Mouse (Mus musculus) cerebellum, postnatal 36 days (tissue): Measurements from ENCODE around the gene Necap1.
A peak's percentile ranks its signal among the peaks of the same experiment; 100 is the strongest.

Source experiments
- DNase-seq, 2 experiments: peaks; one replicate each; pipeline ENCODE4 v3.0.0; 2021 to 2022; ENCODE audit warnings: mixed read lengths in 2 of 2

The Necap1 gene

DNA sequence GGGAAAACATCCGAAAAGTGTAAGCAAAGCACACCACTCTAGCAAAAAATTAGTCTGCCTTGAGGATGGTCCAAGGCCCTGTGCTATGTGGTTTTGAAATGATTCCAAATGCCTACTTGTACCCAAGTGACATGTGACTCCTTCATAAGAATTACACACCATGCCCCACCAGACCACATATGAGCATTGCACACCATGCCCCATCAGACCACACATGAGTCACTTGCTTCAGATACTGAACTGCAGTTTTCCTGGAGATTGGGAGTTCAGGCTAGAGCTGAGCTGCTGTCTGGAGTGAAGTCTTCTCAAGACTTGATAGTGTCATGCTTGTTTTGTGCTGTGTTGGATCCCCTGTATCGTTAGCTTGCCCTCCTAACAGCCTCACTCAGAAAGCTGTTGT is 15.3 kb downstream of the Necap1 start:
- no peak for DNase-seq

- DNase-seq, result peak; percentile 51 to 54
Observed at GRCm38 (mm10) chr6:122892442-122893049, 18.3 kb downstream of the Necap1 start.

DNA sequence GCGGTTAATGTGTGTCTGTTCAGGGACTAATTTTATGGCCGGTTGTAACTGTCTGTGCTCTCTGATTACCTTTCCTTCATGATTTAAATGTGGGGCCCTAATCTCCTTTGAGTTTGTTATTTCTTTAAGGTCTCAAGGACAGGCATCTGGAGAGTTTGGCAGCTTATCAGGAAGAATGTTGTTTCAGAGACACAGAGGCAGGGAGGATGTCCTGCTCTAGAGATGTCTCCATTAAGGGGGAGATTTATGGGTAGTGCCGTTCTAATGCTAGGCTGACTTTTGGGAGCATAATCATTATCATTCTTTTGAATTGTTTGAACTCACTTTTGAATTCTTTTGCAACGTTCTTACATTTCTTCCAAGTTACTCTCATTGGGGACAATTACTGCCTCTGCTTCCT is 45.6 kb downstream of the Necap1 start:
- DNase-seq, result no peak

- no peak for DNase-seq
Observed at GRCm38 (mm10) chr6:122921451-122921850, 47.2 kb downstream of the Necap1 start, which contains the start of gene Clec4a1. Clec4a1 (plus strand) TSS chr6:122921848.

DNA sequence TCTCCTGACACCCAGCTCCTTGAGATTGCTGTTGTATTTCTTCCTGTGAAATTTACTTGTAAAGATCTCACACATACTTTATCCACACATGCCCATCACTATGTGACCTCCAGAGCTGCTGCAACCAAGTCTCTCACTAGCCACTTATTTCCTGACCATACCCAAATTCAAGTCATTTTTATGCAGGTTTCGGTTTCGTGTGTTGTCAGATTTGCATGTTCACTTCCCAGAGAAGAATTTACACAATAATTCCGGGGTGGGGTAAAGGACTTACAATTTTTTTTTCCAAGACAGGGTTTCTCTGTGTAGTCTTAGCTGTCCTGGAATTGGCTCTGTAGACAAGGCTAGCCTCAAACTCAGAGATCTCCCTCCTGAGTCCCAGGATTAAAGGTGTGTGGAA is 60.6 kb downstream of the Necap1 start:
- no peak for DNase-seq
